Mouse (Mus musculus) kidney, postnatal 10 days (tissue): Measurements from ENCODE around the gene Wdfy2.
A peak's percentile ranks its signal among the peaks of the same experiment; 100 is the strongest.

Experiments used
- DNase-seq: peaks from one replicate; pipeline ENCODE4 v3.0.0; 2021; ENCODE audit warnings: mixed read lengths

Wdfy2 gene

DNA sequence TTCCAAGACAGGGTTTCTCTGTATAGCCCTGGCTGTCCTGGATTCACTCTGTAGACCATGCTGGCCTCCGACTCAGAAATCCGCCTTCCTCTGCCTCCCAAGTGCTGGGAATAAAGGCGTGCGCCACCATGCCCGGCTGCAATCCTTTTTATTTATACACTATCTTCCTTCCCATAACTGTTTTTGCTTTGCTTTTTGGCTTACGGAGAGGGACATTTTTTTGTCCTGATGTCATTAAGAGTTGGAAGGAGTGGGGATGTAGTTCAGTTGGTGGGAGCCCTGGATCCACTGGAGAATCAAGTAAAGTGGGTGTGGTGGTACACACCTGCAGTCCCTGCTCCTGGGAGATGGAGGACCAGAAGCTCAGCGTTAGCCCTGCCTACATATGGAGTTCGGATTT, 6.7 kb downstream of the Wdfy2 start:
- no peak for DNase-seq

DNA sequence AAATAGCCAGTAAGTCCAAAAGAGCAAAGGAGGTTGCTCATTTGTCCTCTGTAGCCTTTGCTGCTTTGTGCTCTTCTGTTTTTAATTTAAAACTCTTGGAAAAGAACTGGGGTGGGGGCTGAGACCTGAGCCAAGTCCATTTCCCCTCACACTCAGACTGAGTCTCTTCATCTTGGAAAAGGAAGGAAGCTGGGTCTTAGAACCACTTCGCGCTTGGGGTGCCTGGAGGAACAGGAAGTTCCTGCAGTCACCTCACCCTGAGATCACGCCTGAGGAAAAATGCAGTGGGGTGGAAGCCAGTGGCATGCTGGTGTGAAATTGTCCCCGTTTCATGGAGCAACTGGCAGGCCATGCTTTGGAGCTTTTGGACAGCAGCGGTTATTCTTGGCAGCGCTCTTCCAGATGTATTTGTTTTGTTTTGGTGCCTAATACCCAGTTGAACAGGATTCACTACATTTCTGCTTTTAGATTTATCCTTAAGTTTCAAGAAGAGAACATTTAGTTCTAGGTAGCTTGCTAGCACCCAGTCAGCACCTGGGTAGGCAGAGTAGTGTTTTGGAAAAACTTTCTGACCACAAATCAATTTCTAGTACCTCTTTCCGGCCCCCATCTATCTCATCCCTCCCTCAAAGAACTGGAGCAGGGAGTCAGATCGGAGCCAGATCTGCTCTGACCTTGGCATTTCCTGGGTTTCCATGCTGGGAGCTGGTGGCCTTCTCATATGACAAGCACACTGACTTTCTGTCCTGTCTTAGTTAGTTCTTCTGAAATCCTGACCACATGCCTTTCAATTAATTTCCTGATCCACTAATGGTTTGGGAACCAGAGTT, 7.7 kb downstream of the Wdfy2 start:
- peak; percentile 60 for DNase-seq

DNA sequence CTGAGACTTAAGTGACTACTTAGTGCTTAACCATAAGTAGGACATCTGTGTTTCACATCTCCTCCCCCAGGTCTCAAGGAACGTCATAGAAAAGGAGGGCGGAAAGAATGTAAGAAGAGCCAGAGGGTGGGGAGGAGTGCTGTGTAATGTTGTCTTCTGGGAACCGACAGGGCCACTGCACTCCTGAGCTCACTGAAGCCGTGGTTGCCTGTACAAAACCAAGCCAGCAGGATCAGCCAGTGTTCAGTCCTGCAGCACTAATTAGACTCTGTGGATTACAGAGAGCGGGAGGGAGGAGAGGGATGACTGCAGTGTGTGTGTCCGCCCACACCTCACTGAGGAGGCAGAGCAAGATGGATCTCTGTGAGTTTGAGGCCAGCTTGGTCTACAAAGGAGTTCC, 13.5 kb downstream of the Wdfy2 start:
- peak; percentile 27 for DNase-seq

DNA sequence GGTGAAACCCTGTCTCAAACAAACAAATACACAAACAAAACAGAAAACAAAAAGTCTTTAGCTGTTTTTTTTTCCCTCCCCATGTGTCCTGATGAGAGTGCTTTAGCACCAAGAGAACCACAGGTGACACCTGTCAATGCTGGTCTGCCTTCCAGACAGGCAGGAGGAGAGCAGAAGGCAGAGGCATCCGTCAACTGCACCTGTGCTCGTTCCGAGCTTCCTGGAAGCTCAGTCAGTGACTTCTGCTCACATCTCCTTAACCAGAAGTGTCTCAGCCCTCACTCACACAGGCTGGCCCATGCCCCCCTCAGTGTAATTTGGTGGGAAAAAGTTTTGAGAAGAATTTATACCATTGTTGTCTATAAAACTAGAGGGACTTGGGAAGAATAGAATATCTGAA, 15.4 kb downstream of the Wdfy2 start:
- no peak for DNase-seq

DNA sequence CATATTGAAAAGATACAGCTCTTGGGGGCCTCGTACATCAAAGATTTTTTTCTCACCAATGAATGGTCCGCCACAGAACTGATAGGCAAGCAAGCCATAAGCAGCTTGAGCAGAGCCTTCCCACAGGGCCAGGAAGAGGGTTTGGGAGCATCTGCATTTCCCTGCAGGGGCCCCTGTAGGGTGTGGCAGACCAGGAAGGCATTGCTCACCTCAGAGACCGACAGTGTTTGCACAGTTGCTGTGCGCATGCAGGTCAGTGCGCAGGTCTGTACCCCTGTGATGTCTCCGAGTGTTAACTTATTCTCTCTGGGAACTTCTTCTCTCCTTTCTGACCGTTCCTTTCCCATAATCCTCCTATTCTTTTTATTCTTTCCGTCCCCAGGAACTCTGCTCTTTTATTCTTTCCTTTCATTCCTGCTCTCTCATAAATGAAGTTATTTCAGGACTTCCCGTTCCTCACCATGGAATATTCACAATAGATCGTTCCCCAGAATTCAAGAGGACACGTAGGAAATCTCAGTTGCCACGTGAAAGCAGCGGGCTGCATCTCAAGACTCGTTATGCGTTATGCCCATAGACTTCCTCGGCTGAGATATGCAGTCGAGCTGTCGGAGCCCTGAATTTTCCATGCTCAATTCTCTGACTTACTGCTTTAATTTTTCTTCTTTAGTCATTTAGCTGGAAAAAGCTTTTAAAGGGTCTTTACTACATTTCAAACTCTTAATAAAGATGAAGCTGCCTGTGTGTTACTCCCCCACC, 17.8 kb downstream of the Wdfy2 start:
- DNase-seq: no peak

DNA sequence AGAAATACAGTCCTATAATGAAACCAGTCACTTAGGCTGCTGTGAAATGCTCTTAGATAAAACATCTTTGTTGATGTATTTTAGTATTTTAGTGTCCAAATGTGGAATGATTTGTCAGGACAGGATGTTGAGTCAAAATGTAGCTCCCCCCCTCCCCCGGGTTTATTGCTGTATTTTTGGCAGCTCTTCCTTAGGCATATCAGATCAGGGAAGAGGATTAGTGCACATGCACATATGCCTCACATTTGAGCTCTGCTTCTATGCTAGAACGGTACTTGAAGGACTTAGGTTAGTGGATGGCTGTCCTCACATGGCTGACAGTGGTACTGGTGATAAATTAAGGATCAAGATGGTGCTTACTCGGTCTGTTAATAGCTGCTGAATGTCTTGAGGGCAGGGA, 18.4 kb downstream of the Wdfy2 start:
- peak; percentile 58 for DNase-seq

DNA sequence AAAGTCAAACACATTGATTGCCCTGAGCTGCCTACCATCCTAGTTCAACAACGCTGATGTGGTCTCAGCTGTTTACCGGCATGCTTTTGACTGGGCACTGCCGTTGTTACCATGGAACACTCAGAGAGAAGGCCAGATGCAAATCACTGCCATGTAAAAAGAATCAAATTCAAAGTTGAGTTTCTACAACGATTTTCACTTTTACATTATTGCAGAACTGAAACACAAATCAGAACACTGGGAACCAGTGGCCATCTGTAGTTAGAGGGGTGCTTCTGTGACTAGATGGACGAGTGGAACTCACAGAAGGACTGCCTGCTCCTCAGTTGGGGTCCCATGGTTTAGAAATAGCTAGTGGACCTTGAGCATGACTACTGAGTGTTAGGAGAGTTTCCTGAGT, 19.0 kb downstream of the Wdfy2 start:
- no peak for DNase-seq

DNA sequence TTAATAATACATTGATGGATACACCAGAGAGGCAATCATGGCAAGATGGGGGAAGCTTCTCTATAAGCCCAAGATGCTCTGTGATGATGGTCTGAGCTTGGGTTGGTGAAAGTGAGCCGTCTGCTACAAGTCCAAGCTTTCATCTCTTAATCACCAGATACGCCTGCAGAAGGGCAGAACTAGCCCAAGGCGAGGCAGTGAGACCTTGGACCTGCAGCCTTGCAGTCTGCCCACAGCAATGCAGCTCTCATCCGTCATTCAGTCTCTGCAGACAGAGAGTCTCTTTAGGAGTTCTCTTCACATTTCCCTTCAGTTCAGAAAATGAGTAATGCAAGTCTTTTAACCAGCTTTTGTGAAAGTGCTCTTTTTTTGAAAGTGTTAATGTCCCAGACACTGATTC, 20.4 kb downstream of the Wdfy2 start:
- no peak for DNase-seq

DNA sequence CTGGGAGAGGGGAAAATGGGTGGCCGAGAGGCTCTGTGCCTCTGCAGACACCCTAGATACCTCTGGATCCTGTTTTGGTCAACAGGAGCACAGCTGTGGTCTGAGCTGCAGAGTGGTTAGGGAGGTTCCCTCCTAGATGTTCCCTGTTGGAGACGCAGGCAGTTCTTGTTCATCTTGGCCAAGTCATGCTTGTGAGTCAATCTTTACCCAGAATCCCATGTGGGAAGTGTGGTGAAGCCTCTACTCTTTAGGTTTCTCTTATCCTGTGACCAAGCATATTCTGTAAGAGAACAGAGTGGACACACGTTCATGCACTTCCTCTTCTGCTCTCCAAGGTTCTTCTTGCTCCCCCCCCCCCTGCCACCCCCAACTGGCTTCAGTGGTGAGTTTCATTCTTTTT, 20.8 kb downstream of the Wdfy2 start:
- no peak for DNase-seq

DNA sequence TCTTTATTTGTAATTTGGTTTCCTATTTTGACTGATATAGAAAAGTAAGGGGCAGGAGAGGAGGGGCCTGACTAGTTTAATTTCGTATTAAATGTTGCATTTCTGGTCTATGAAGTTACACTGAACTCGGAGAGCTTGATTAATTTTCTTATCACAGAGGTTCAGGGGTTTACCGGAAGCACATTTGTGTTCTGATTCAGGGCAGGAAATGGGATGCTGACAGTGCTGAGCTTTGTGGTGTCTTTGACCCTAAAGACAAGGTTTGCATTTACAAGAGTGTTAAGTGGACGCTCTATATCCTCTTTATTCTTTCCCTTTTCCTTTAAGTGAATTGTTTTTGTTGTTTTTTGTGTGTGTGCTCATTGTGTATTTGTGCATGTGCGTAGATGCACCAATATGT, 25.1 kb downstream of the Wdfy2 start:
- no peak for DNase-seq

DNA sequence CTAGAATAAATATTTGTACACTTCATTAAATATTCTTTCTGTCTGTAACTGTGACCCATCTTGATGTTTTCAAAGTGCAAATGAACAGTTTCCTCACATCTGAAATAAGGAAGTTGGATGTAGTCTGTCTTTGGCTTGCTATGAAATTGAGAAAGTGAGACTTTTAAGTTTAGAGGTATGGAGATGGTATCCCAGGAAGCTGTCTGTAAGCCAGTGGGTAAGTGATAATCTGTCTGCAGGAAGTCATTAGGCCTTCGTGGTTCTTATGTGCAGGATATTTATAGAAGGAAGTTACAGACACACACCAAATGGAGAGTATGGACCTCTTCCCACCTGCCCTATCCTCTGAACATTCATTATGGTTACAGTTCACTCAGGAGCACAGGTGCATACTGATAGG, 26.8 kb downstream of the Wdfy2 start:
- no peak for DNase-seq

DNA sequence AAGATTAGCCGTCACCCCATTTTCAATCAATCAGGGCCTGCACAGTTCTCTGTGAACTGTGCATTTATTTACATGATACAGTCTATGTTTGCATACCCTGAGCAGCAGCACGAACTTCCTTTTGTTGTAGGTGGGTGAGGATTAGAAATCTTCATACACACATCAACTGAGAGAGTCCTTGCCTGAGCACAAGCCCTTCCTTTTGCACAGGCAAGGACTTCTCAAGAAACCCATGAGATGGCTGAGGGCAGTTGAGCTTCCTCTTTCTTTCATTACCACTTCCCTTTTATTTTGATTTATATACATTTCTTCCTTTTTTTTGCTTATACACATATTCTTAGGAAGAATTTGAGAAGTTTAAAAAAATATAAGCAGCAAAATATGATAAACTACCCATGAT, 27.9 kb downstream of the Wdfy2 start:
- no peak for DNase-seq

DNA sequence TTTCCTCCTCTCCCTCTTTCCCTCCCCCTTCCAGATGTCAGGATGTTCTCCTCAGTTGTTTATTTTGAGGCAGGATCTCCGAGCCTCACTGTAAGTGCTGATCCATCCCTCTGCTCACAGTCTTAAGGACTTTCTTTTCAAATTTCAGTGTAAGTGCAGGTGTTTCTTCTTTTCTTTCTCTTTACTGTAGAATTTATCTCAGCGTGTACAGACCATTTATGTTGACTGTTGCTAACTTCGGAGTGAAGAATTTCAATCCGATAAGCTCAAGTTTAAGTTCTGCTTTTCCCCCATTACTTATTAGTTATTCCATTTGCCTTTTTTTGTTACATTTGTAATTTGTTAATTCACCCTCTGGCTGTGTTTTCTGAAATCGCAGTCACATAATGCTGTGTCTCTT, 29.6 kb downstream of the Wdfy2 start:
- no peak for DNase-seq

DNA sequence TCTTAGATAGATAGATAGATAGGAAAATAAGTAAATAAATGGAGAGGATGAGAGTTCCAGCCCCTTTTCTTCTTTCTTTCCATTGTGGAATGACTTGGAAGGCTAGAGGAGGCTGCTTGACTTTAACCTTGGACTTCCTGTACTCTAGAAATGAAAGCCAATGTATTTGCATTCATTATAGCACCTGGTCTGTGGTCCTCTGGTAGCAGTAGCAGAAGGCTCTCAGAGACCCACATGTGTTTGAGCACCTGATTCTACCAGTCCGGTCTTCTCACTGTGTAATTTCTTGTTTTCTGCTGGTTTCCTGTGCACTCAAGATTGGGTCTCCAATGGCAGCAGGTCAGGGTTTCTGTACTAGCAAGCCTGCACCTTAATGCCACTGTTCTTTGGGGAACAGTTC, 30.1 kb downstream of the Wdfy2 start:
- DNase-seq: no peak

DNA sequence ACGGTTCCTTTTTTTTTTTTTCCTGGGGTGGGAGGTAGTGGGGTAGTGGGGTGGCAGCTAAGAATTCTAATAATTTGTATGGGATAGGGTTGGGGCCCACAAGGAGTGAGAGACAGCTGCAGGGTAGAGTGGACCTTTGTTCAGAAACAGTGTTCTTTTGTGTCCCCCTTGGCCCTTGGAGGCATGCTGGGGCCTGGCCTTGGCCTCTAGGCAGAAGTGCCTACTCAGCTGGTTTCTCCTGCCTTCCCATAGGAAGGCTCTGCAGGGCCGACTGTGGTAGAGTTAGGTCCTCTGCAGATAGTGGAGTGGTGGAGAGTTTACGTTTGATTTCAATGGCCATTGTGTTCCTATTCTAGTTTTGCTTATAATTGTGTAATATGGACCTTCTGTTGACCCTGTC, 30.8 kb downstream of the Wdfy2 start:
- DNase-seq: no peak

DNA sequence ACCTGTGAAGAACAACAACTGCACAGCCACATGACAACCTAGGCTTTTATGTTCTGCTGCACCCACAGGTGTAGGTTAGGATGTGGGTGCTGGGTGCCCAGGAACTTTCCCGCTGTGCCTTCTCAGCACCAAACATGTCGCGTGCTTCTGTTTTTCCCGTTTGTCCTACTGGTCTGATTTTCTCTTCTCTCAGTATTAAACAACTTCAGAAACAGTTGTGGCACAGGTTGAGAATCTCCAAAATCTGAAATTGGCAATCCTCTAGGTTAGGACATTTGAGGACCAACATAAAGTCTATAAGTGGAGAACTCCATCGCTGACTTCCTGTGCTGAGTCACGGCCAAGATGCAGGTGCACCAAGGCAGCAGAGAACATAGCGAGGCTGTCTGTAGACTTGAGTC, 32.8 kb downstream of the Wdfy2 start:
- no peak for DNase-seq

DNA sequence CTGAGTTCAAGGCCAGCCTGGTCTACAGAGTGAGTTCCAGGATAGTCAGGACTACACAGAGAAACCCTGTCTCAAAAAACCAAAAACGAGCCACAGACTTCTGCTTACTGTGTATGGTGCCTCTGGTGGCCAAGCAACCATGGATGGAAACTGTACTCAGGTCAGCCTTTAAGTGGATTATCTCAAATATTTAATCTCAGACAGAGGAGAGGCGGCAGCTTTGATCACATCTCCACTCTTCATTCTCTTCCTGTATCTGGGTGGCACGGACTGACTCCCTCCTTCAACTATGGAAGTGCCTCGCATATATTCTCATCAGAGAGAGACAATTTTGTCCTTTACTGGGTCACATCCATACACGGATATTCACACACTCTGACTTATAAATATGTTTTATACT, 34.0 kb downstream of the Wdfy2 start:
- DNase-seq: no peak

DNA sequence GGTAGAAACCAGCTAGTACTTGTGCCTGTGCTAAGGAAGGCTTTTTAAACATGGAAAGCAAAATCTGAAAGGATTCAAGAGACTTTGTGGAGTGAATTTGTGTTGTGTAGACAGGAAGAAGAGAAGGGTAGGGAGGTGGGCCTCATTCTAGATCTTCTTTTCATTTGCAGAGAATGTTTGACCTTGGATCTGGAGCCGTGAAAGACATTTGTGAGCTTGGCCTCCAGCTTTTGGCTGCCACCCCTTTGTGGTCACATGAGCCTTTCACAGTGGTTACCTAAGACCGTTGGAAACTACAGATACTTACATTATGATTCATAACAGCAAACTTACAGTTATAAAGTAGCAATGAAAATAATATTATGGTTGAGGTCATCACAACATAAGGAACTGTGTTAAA, 34.5 kb downstream of the Wdfy2 start:
- DNase-seq: no peak

DNA sequence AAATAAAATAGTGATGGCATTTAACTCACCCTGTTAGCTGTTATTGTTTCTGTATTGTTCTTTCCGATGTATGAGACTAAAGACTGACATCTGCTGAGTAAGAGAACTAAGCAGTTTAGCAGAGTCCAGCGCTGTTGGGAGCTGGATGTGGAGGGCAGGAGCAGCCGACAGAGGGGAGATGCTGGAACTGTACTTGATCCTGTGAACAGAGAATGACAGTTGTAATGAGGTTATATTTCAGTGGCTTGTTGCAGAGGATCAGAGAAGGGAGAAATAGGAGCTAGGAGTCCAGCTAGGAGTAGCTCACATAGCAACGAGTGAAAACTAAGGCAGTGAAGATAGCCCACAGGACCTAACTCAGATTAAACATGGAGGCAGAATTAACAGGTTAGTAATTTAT, 36.3 kb downstream of the Wdfy2 start:
- no peak for DNase-seq

DNA sequence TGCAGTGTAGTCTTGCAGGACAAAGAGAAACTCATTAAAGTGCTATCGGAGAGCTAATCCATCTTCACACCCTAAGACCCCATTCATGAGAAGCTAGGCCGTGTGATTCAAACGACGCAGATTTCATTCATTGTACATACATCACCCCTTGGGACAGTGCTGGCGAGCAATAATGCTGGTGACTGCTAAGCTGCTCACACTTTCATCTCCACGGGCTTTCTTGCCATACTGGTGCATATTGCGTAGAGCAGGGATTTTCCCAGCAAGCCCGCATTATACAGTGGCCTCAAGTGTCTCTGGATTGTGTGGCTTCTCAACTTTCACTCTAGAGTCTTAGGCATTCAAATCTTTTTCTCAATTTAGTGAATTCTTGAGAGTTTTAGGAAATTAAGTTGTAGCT, 36.9 kb downstream of the Wdfy2 start:
- no peak for DNase-seq

DNA sequence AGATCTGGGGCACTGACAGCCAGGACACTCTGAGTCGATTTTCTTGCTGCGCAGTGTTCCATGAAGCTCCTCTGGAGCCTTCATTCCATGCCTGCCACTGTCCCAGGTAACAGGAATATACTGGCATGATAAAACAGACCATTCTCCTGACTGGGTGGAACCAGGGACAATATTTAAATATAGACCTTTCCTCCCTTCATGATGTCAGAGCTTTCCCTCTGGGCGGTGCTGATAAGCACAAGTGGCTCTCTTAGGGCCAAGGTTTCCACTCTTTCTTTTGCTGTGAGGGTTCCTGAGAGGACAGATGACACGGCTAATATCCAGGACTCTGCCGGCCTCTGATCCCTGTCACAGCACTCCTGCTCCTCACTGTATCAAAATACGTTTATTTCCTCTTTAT, 40.6 kb downstream of the Wdfy2 start:
- no peak for DNase-seq

DNA sequence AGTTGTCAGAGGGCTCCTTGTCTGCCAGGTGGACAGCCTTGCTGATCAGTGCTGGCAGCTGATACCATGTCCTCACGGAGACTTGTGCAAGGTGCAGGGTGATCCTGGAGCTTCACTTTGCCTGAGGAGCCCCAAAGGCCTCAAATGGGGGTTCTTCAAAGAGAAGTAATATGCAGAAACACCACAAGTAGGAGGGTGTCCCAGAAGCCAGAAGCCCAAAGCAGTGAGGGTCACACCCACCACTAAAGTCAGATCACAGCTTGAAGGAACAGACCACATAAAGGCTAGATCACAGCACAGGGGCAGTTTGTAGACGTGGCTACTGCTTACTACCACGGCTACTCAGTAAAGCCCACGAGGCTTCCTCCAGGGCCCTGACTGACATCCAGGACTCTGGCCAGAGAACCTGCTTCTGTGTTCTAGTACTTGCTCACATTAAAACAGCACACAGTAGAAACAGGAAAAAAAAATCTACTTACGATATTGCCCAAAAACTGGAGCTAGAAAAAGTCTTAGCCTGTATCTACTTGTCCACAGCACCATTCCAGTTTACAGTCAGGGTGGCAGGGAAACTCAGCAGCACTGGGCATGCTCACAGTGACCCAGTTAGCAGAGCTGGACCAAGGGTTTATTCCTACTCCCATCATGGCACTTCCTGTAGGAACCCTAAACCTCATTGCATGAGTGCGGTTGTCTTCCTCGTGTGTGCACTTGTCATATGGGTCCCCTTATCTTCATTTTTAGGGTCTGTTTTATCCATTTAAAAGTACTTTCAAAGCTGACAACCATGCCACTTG, 41.4 kb downstream of the Wdfy2 start:
- no peak for DNase-seq

DNA sequence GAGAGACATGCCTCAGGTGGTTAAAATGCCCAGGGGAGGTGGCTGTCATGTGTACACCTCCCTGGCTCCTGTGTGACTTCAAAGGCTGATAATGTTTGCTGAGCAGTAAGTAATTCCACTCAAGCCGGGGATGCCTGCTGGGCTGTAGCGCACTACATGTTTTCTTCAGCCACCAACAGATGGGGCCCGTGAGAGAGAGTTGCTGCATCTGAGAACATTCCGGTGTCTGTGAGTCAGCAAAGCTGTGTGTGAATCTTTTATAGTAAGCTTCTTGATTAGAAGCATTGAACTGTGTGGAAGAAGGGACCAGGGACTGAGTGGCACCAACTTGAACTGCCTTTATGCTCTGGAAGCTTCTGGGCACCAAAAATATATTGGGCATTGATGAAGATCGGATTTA, 42.0 kb downstream of the Wdfy2 start:
- DNase-seq: peak; percentile 85
